Mouse (Mus musculus): ENCODE measurements at regions not wholly inside any gene's neighbourhood (a gene's known extent, or its start where the extent isn't known, plus 50 kb on each side); places are given as distances from the start of the nearest gene placed in this dataset.

DNA sequence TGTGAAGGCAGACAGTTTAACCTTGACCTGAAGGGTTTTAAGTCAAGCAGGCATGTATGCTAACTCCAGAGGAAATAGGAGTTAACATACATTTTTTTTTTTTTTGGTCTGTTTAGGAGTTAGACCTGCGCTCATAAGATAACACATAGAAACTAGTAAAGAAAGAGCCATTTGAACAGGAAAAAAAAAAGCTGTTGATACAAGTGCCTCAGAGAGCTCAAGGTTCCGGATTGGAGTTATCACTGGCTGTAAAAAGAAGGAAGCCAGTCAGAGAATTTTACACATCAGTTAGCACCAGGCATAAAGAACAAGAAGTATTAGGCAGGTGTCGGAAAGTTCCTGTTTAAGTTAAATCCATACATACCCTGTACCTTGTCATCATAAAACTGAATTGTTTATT, 156.2 kb upstream of the Egflam start:
- no peak overlapping the region for H3K9ac ChIP-seq (ENCODE audit: low read length)
- H3K4me1 ChIP-seq (ENCODE audit: control insufficient read depth, insufficient read depth, low read length), result no peaks in the 10 kb centered on the region
- ATAC-seq (ENCODE audit: low FRiP score), result no peak
- H3K4me3 ChIP-seq (ENCODE audit: low read depth, low read length), result no peak overlapping the region
- no peak overlapping the region for H3K27ac ChIP-seq (ENCODE audit: low read depth, low read length)
- no peaks in the 10 kb centered on the region for H3K36me3 ChIP-seq (ENCODE audit: control insufficient read depth, insufficient read depth, low read length)
- no peak overlapping the region for H3K4me2 ChIP-seq
- no peaks in the 10 kb centered on the region for H3K27me3 ChIP-seq (ENCODE audit: control insufficient read depth, insufficient read depth, low read length)
- H3K9me3 ChIP-seq (ENCODE audit: control insufficient read depth, low read length), result no peaks in the 10 kb centered on the region
- WGBS, result 89% methylated on average over 3 of the region's 3 CpGs
- DNase-seq (ENCODE audit: low spot score, missing footprints), result no peak

- DNase-seq (ENCODE audit: low spot score, missing footprints), result no peak
Measured at GRCm38 (mm10) chr15:7563279-7563678, 165.1 kb upstream of the Egflam start.

GRCm38 (mm10) chr15:7563726-7564125, 165.5 kb upstream of the Egflam start:
- Histone ChIP-seq H3K27ac (ENCODE audit: low read depth, low read length) (no peak overlapping the region), H3K36me3 (ENCODE audit: control insufficient read depth, insufficient read depth, low read length) (no peaks in the 10 kb centered on the region), H3K4me1 (ENCODE audit: control insufficient read depth, insufficient read depth, low read length) (no peaks in the 10 kb centered on the region), H3K27me3 (ENCODE audit: control insufficient read depth, insufficient read depth, low read length) (no peaks in the 10 kb centered on the region), H3K9me3 (ENCODE audit: control insufficient read depth, low read length) (no peaks in the 10 kb centered on the region), H3K9ac (ENCODE audit: low read length) (no peak overlapping the region), H3K4me2 (no peak overlapping the region), H3K4me3 (ENCODE audit: low read depth, low read length) (no peak overlapping the region)
- ATAC-seq (ENCODE audit: low FRiP score) (no peak), DNase-seq (ENCODE audit: low spot score, missing footprints) (no peak)
- 93% methylated on average over 9 of the region's 9 CpGs for WGBS

More at GRCm38 (mm10) chr15:7563279-7563678, 165.1 kb upstream of the Egflam start:
- no peaks in the 10 kb centered on the region for H3K9me3 ChIP-seq (ENCODE audit: control insufficient read depth, low read length)
- H3K4me3 ChIP-seq (ENCODE audit: low read depth, low read length), result no peak overlapping the region
- no peaks in the 10 kb centered on the region for H3K27me3 ChIP-seq (ENCODE audit: control insufficient read depth, insufficient read depth, low read length)
- H3K9ac ChIP-seq (ENCODE audit: low read length), result no peak overlapping the region
- H3K36me3 ChIP-seq (ENCODE audit: control insufficient read depth, insufficient read depth, low read length), result no peaks in the 10 kb centered on the region
- no peak for ATAC-seq (ENCODE audit: low FRiP score)
- H3K4me1 ChIP-seq (ENCODE audit: control insufficient read depth, insufficient read depth, low read length), result no peaks in the 10 kb centered on the region
- no peak overlapping the region for H3K27ac ChIP-seq (ENCODE audit: low read depth, low read length)
- H3K4me2 ChIP-seq, result no peak overlapping the region
- WGBS, result 92% methylated on average over 4 of the region's 4 CpGs

GRCm38 (mm10) chr15:7572221-7572620, 174.0 kb upstream of the Egflam start:
- Histone ChIP-seq H3K9ac (ENCODE audit: low read length) (no peak overlapping the region), H3K4me3 (ENCODE audit: low read depth, low read length) (no peak overlapping the region), H3K36me3 (ENCODE audit: control insufficient read depth, insufficient read depth, low read length) (no peaks in the 10 kb centered on the region), H3K27me3 (ENCODE audit: control insufficient read depth, insufficient read depth, low read length) (no peaks in the 10 kb centered on the region), H3K4me2 (no peak overlapping the region), H3K27ac (ENCODE audit: low read depth, low read length) (no peak overlapping the region), H3K4me1 (ENCODE audit: control insufficient read depth, insufficient read depth, low read length) (no peaks in the 10 kb centered on the region), H3K9me3 (ENCODE audit: control insufficient read depth, low read length) (no peaks in the 10 kb centered on the region)
- ATAC-seq (ENCODE audit: low FRiP score), result no peak
- no peak for DNase-seq (ENCODE audit: low spot score, missing footprints)
- 94% methylated on average over 1 of the region's 1 CpGs for WGBS

- H3K4me2 ChIP-seq, result no peak overlapping the region
- no peak overlapping the region for H3K4me3 ChIP-seq (ENCODE audit: low read depth, low read length)
Measured at GRCm38 (mm10) chr15:7574264-7574663, 176.1 kb upstream of the Egflam start.

GRCm38 (mm10) chr15:7574811-7575210, 176.6 kb upstream of the Egflam start:
- WGBS, result 86% methylated on average over 2 of the region's 2 CpGs
- Histone ChIP-seq H3K4me3 (ENCODE audit: low read depth, low read length) (no peak overlapping the region), H3K4me1 (ENCODE audit: control insufficient read depth, insufficient read depth, low read length) (no peaks in the 10 kb centered on the region), H3K9me3 (ENCODE audit: control insufficient read depth, low read length) (no peaks in the 10 kb centered on the region), H3K9ac (ENCODE audit: low read length) (no peak overlapping the region), H3K36me3 (ENCODE audit: control insufficient read depth, insufficient read depth, low read length) (no peaks in the 10 kb centered on the region), H3K27me3 (ENCODE audit: control insufficient read depth, insufficient read depth, low read length) (no peaks in the 10 kb centered on the region), H3K4me2 (no peak overlapping the region), H3K27ac (ENCODE audit: low read depth, low read length) (no peak overlapping the region)
- ATAC-seq (ENCODE audit: low FRiP score) (no peak), DNase-seq (ENCODE audit: low spot score, missing footprints) (no peak)

More at GRCm38 (mm10) chr15:7574264-7574663, 176.1 kb upstream of the Egflam start:
- H3K4me1 ChIP-seq (ENCODE audit: control insufficient read depth, insufficient read depth, low read length), result no peaks in the 10 kb centered on the region
- no peak overlapping the region for H3K27ac ChIP-seq (ENCODE audit: low read depth, low read length)
- 91% methylated on average over 3 of the region's 3 CpGs for WGBS
- no peak for ATAC-seq (ENCODE audit: low FRiP score)
- H3K27me3 ChIP-seq (ENCODE audit: control insufficient read depth, insufficient read depth, low read length), result no peaks in the 10 kb centered on the region
- no peaks in the 10 kb centered on the region for H3K9me3 ChIP-seq (ENCODE audit: control insufficient read depth, low read length)
- DNase-seq (ENCODE audit: low spot score, missing footprints), result no peak
- no peak overlapping the region for H3K9ac ChIP-seq (ENCODE audit: low read length)
- no peaks in the 10 kb centered on the region for H3K36me3 ChIP-seq (ENCODE audit: control insufficient read depth, insufficient read depth, low read length)

GRCm38 (mm10) chr15:7578439-7578838, 180.2 kb upstream of the Egflam start:
- DNase-seq (ENCODE audit: low spot score, missing footprints), result no peak
- Histone ChIP-seq H3K4me1 (ENCODE audit: control insufficient read depth, insufficient read depth, low read length) (no peaks in the 10 kb centered on the region), H3K36me3 (ENCODE audit: control insufficient read depth, insufficient read depth, low read length) (no peaks in the 10 kb centered on the region), H3K27me3 (ENCODE audit: control insufficient read depth, insufficient read depth, low read length) (no peaks in the 10 kb centered on the region), H3K9me3 (ENCODE audit: control insufficient read depth, low read length) (no peaks in the 10 kb centered on the region), H3K27ac (ENCODE audit: low read depth, low read length) (no peak overlapping the region), H3K9ac (ENCODE audit: low read length) (no peak overlapping the region), H3K4me3 (ENCODE audit: low read depth, low read length) (no peak overlapping the region), H3K4me2 (no peak overlapping the region)
- 50% methylated on average over 3 of the region's 3 CpGs for WGBS
- ATAC-seq (ENCODE audit: low FRiP score), result no peak

- no peaks in the 10 kb centered on the region for H3K4me1 ChIP-seq (ENCODE audit: control insufficient read depth, insufficient read depth, low read length)
- no peaks in the 10 kb centered on the region for H3K9me3 ChIP-seq (ENCODE audit: control insufficient read depth, low read length)
- ATAC-seq (ENCODE audit: low FRiP score) (no peak), DNase-seq (ENCODE audit: low spot score, missing footprints) (no peak)
- no peaks in the 10 kb centered on the region for H3K36me3 ChIP-seq (ENCODE audit: control insufficient read depth, insufficient read depth, low read length)
- no peak overlapping the region for H3K27ac ChIP-seq (ENCODE audit: low read depth, low read length)
- H3K9ac ChIP-seq (ENCODE audit: low read length), result no peak overlapping the region
- 96% methylated on average over 3 of the region's 3 CpGs for WGBS
- no peak overlapping the region for H3K4me2 ChIP-seq
- H3K4me3 ChIP-seq (ENCODE audit: low read depth, low read length), result no peak overlapping the region
- no peaks in the 10 kb centered on the region for H3K27me3 ChIP-seq (ENCODE audit: control insufficient read depth, insufficient read depth, low read length)
Measured at GRCm38 (mm10) chr15:7587210-7587609, 189.0 kb upstream of the Egflam start.

DNA sequence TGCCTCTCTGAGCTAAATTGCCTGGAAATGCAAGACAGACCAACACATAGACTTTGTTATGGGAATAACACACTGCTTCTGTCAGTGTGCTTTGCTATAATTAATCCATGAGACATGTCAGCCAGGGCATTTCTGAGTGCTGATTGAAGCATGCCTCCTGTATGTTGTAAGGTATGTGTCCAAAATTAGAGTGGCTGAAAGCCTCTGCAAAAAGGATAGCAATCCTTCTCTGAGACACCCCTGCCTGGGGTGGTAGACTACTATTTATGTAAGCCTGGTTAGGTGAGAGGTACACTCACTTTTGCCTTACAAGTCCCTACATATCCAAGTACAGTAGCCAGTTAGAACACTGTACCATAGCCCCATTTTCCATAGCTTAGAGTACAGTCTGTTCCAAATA, 193.3 kb upstream of the Egflam start:
- Histone ChIP-seq H3K9ac (ENCODE audit: low read length) (no peak overlapping the region), H3K36me3 (ENCODE audit: control insufficient read depth, insufficient read depth, low read length) (no peaks in the 10 kb centered on the region), H3K4me3 (ENCODE audit: low read depth, low read length) (no peak overlapping the region), H3K27ac (ENCODE audit: low read depth, low read length) (no peak overlapping the region), H3K4me1 (ENCODE audit: control insufficient read depth, insufficient read depth, low read length) (no peaks in the 10 kb centered on the region), H3K27me3 (ENCODE audit: control insufficient read depth, insufficient read depth, low read length) (no peaks in the 10 kb centered on the region), H3K9me3 (ENCODE audit: control insufficient read depth, low read length) (no peaks in the 10 kb centered on the region), H3K4me2 (no peak overlapping the region)
- DNase-seq (ENCODE audit: low spot score, missing footprints), result no peak
- ATAC-seq (ENCODE audit: low FRiP score), result no peak

GRCm38 (mm10) chr15:7597335-7597734, 199.1 kb upstream of the Egflam start:
- Histone ChIP-seq H3K9ac (ENCODE audit: low read length) (no peak overlapping the region), H3K4me2 (no peak overlapping the region), H3K9me3 (ENCODE audit: control insufficient read depth, low read length) (no peaks in the 10 kb centered on the region), H3K27ac (ENCODE audit: low read depth, low read length) (no peak overlapping the region), H3K27me3 (ENCODE audit: control insufficient read depth, insufficient read depth, low read length) (no peaks in the 10 kb centered on the region), H3K4me1 (ENCODE audit: control insufficient read depth, insufficient read depth, low read length) (no peaks in the 10 kb centered on the region), H3K36me3 (ENCODE audit: control insufficient read depth, insufficient read depth, low read length) (no peaks in the 10 kb centered on the region), H3K4me3 (ENCODE audit: low read depth, low read length) (no peak overlapping the region)
- ATAC-seq (ENCODE audit: low FRiP score) (no peak), DNase-seq (ENCODE audit: low spot score, missing footprints) (no peak)
- 81% methylated on average over 4 of the region's 4 CpGs for WGBS
